Mouse (Mus musculus) erythroblast, embryonic 14.5 days (primary cell): ENCODE measurements around the gene Ccl2.

Experiments used
- GATA1 ChIP-seq: IDR thresholded peaks from 2 replicates; pipeline ENCODE4 v1.6.1; 2012; ENCODE audit warnings: low read length, inconsistent platforms, mixed read lengths
- TAL1 ChIP-seq: IDR thresholded peaks from 3 replicates; pipeline ENCODE4 v1.6.1; 2012; ENCODE audit warnings: low read length, inconsistent platforms, mixed read lengths

- TF ChIP-seq GATA1, result no peak
- no peak for TF ChIP-seq TAL1
Measured at GRCm38 (mm10) chr11:82078136-82078730, 42.9 kb downstream of the Ccl2 start.
